Mouse (Mus musculus) liver, postnatal 0 days (tissue): ENCODE data around the gene Stk24. TPM values are rescaled to one million over a fixed set of nuclear protein-coding genes. Genes with fewer than 3 reads are reported as not detected.

Source experiments
- ATAC-seq: fragments of 200-750 bp; cut with Nextera tagmentation; 2 replicates; pipeline ENCODE4 v1.8.0; 2017; ENCODE audit warnings: mild to moderate bottlenecking, moderate library complexity
- DNase-seq: peaks from one replicate; pipeline ENCODE4 v3.0.0-alpha.2; 2016
- H3K27ac ChIP-seq: fragments of 300-500 bp; sonication (generic); 2 replicates; pipeline ENCODE4 v1.5.1; 2014; ENCODE audit warnings: antibody characterized with exemption, moderate library complexity, mild to moderate bottlenecking, low read depth
- H3K27me3 ChIP-seq: fragments of 300-500 bp; sonication (generic); 2 replicates; pipeline ENCODE4 v1.6.1; 2014; ENCODE audit warnings: low read length, control low read depth, mixed read lengths; ENCODE audit not compliant: insufficient read depth
- H3K36me3 ChIP-seq: fragments of 300-500 bp; sonication (generic); replicated peaks from 2 replicates; pipeline ENCODE4 v1.6.1; 2014; ENCODE audit warnings: mild to moderate bottlenecking, control low read depth, low read length, moderate library complexity, mixed read lengths; ENCODE audit not compliant: insufficient read depth
- H3K4me1 ChIP-seq: fragments of 300-500 bp; sonication (generic); 2 replicates; pipeline ENCODE4 v1.6.1; 2014; ENCODE audit warnings: antibody characterized with exemption, mild to moderate bottlenecking, control low read depth; ENCODE audit not compliant: insufficient read depth
- H3K4me2 ChIP-seq: fragments of 300-500 bp; sonication (generic); 2 replicates; pipeline ENCODE4 v1.6.1; 2014; ENCODE audit warnings: low read depth, mild to moderate bottlenecking, low read length, moderate library complexity, mixed read lengths
- H3K4me3 ChIP-seq: fragments of 300-500 bp; sonication (generic); 2 replicates; pipeline ENCODE4 v1.5.1; 2014; ENCODE audit warnings: low read depth, low read length
- H3K9ac ChIP-seq: fragments of 300-500 bp; sonication (generic); replicated peaks from 2 replicates; pipeline ENCODE4 v1.6.1; 2014; ENCODE audit warnings: mild to moderate bottlenecking, moderate library complexity
- H3K9me3 ChIP-seq: fragments of 300-500 bp; sonication (generic); 2 replicates; pipeline ENCODE4 v1.6.1; 2016; ENCODE audit warnings: mild to moderate bottlenecking, control low read depth, low read length, mixed read lengths
- CTCF ChIP-seq: sonication (generic); IDR thresholded peaks from 2 replicates; pipeline ENCODE4 v1.5.1; 2016; ENCODE audit warnings: antibody characterized with exemption, low read depth
- EP300 ChIP-seq: IDR thresholded peaks from 2 replicates; pipeline ENCODE4 v1.6.1; 2016; ENCODE audit warnings: antibody characterized with exemption, low read depth, mild to moderate bottlenecking
- WGBS: fragments of 180-500 bp; shearing (Covaris S2); extraction: QIAGEN DNeasy Blood & Tissue Kit; methylation state at CpG from one replicate; pipeline ENCODE4 v1.1.7; 2014; ENCODE audit not compliant: insufficient replicate concordance; 5-methylcytosine and 5-hydroxymethylcytosine counted together
- polyA plus RNA-seq: library from polyadenylated mRNA; unstranded; fragments of >200 nt; fragmentation: Nextera tagmentation; extraction: Ambion mirVana; gene quantifications from 2 replicates; pipeline ENCODE4 v1.2.1, GENCODE M21; 2015

Stk24 gene
- polyA plus RNA-seq, 1 experiment from 2014 or later = 19.3 TPM

- TF ChIP-seq EP300 = no peak
- no peak for TF ChIP-seq CTCF
- ATAC-seq = no peak
- Histone ChIP-seq H3K4me3 (no peak overlapping the region), H3K36me3 (no peaks in the 10 kb centered on the region), H3K27me3 (no peaks in the 10 kb centered on the region), H3K4me1 (peaks cover 20% of the 10 kb centered on the region), H3K9ac (no peak overlapping the region), H3K9me3 (no peaks in the 10 kb centered on the region), H3K27ac (no peak overlapping the region), H3K4me2 (no peak overlapping the region)
- 78% methylated on average over 10 of the region's 10 CpGs for WGBS
- no peak for DNase-seq
Measured at GRCm38 (mm10) chr14:121254869-121255268, 124.9 kb downstream of the Stk24 start.

- 65% methylated on average over 10 of the region's 10 CpGs for WGBS
- TF ChIP-seq CTCF = no peak
- TF ChIP-seq EP300 = no peak
- Histone ChIP-seq H3K27me3 (no peaks in the 10 kb centered on the region), H3K36me3 (no peaks in the 10 kb centered on the region), H3K4me3 (no peak overlapping the region), H3K9me3 (no peaks in the 10 kb centered on the region), H3K4me2 (no peak overlapping the region), H3K9ac (no peak overlapping the region), H3K4me1 (peaks cover 20% of the 10 kb centered on the region), H3K27ac (peak overlapping the region; percentile 57)
- peak; percentile 80 for ATAC-seq
- no peak for DNase-seq
Measured at GRCm38 (mm10) chr14:121252542-121252941, 127.3 kb downstream of the Stk24 start.

- TF ChIP-seq CTCF (no peak), EP300 (no peak)
- no peaks in the 10 kb centered on the region for H3K9me3 ChIP-seq
- peaks cover 18% of the 10 kb centered on the region for H3K4me1 ChIP-seq
- 50% methylated on average over 4 of the region's 4 CpGs for WGBS
- H3K36me3 ChIP-seq = no peaks in the 10 kb centered on the region
- DNase-seq (no peak), ATAC-seq (no peak)
- no peaks in the 10 kb centered on the region for H3K27me3 ChIP-seq
- no peak overlapping the region; the same call in 1 of the 2 replicates for H3K9ac ChIP-seq
- H3K4me3 ChIP-seq = no peak overlapping the region
- no peak overlapping the region for H3K4me2 ChIP-seq
- peak overlapping the region; percentile 57; the same call in 1 of the 2 replicates for H3K27ac ChIP-seq
Measured at GRCm38 (mm10) chr14:121251708-121252107, 128.1 kb downstream of the Stk24 start.

GRCm38 (mm10) chr14:121251099-121251498 lies 128.7 kb downstream of the Stk24 start:
- no peak overlapping the region for H3K4me2 ChIP-seq
- no peak for TF ChIP-seq EP300
- no peak for TF ChIP-seq CTCF
- H3K27me3 ChIP-seq = no peaks in the 10 kb centered on the region
- no peak overlapping the region for H3K9ac ChIP-seq
- WGBS = 77% methylated on average over 5 of the region's 5 CpGs
- no peaks in the 10 kb centered on the region for H3K36me3 ChIP-seq
- no peak overlapping the region for H3K27ac ChIP-seq
- no peaks in the 10 kb centered on the region for H3K9me3 ChIP-seq
- DNase-seq (no peak), ATAC-seq (no peak)
- H3K4me1 ChIP-seq = peaks cover 18% of the 10 kb centered on the region
- no peak overlapping the region for H3K4me3 ChIP-seq

GRCm38 (mm10) chr14:121248346-121248745 lies 131.5 kb downstream of the Stk24 start:
- WGBS = 91% methylated on average over 5 of the region's 5 CpGs
- Histone ChIP-seq H3K9ac (no peak overlapping the region), H3K4me2 (no peak overlapping the region), H3K4me3 (no peak overlapping the region), H3K36me3 (0 out of 2 replicates have a peak, but pooled peaks cover 5% of the 10 kb centered on the region), H3K4me1 (peaks cover 17% of the 10 kb centered on the region), H3K9me3 (no peaks in the 10 kb centered on the region), H3K27me3 (no peaks in the 10 kb centered on the region), H3K27ac (no peak overlapping the region)
- TF ChIP-seq CTCF (no peak), EP300 (no peak)
- no peak for DNase-seq
- ATAC-seq = no peak

- Histone ChIP-seq H3K9me3 (no peaks in the 10 kb centered on the region), H3K27ac (no peak overlapping the region; the same call in 1 of the 2 replicates), H3K27me3 (no peaks in the 10 kb centered on the region), H3K4me2 (no peak overlapping the region), H3K4me3 (no peak overlapping the region), H3K9ac (no peak overlapping the region), H3K36me3 (peaks cover 9% of the 10 kb centered on the region; the same call in 1 of the 2 replicates), H3K4me1 (peaks cover 6% of the 10 kb centered on the region)
- no peak for ATAC-seq
- WGBS = 83% methylated on average over 7 of the region's 7 CpGs
- TF ChIP-seq EP300 = no peak
- TF ChIP-seq CTCF = no peak
- DNase-seq = no peak
Measured at GRCm38 (mm10) chr14:121247287-121247686, 132.5 kb downstream of the Stk24 start.
